Mouse (Mus musculus) right cerebral cortex, postnatal 36 days (tissue): ENCODE data around the gene Gmfg.

Experiments used
- DNase-seq, 2 experiments: peaks; one replicate each; pipeline ENCODE4 v3.0.0; 2022; ENCODE audit warnings: low spot score in 2 of 2, mixed read lengths in 1 of 2

Gmfg gene

GRCm38 (mm10) chr7:28436932-28437570, at the start of gene Gmfg:
TSS of gene Gmfg (plus strand) at chr7:28437447.
- peak; percentile 54 to 61 for DNase-seq

GRCm38 (mm10) chr7:28390331-28390730, 46.9 kb upstream of the Gmfg start:
- no peak for DNase-seq

DNA sequence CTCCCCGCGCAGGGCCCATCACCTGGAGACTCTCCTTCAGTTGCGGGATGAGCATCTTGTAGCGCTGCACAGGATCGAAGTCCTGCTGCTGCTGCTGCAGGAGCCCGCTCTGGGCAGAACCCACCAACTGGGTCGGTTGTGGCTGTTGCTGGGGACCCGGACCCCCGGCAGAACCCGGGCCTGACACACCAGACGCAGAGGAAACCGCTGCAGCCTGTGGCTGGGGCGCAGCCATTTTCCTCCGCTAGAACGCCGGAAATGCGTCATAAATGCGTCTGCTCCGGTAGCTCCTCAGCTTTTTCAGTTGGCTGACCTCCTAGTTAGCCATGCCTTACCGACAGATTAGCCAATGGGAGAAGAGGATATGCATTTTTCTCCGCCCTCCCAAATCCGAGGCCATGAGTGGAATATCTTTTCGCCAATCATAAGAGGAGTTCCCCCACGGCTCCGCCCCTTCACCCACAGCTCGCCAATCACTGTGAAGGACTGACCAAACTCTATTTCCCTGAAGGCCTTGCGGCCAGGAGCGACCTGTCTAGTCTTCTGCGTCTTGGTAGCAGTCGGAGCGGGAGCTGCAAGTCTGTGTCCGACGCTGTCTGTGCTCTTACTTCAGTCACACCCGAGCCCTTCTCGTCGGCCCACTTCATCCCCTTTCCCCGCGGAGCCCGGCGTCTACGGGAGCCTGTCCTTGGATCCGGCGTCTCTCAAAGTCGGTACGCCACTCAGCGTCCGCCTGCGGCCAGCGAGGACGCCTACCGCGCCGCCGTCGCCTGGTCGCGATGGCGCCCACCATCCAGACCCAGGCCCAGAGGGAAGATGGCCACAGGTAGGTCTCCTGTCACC, 44.6 kb upstream of the Gmfg start, which contains the start of the genes Med29 and Paf1:
Med29 (minus strand) TSS at position 280 of the 843 bp plus-strand sequence.
Paf1 (plus strand) TSS at position 523 of the 843 bp plus-strand sequence.
- peak; percentile 98 to 99 for DNase-seq

- DNase-seq: no peak
Observed at GRCm38 (mm10) chr7:28393272-28393951, 43.8 kb upstream of the Gmfg start.

DNA sequence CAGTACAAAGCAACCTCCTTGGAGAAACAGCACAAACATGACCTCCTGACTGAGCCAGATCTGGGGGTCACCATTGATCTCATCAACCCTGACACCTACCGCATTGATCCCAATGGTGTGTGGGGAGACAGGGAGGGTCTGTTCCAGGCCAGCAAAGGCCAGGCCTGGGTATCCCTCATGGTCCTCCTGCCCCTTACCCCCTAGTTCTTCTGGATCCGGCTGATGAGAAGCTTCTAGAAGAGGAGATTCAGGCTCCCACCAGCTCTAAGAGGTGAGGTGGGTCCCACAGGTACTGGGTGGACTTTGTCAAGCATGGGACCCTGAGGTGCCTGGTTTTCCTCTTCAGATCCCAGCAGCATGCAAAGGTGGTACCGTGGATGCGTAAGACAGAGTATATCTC, 41.8 kb upstream of the Gmfg start:
- no peak for DNase-seq

DNA sequence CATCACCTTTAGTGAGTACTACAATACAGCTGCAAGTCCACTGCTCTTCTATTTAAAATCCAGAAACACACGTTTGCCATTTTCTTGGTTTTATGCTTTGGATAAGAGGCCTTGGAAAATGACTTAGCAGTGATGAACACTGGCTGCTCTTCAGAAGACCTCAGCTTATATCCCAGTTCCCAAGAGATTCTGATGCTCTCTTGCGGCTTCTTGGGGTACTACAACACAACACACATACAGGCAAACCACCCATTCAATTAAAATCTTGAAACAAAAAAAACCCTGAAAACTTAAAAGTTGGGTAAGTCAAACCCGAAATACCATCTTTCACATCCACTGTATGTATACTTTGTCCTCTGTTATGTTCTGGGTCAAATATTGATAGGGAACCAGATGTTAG, 39.2 kb upstream of the Gmfg start:
- no peak for DNase-seq

GRCm38 (mm10) chr7:28398696-28399340, 38.4 kb upstream of the Gmfg start:
- no peak for DNase-seq

- DNase-seq: no peak
Observed at GRCm38 (mm10) chr7:28401030-28401429, 36.2 kb upstream of the Gmfg start.

GRCm38 (mm10) chr7:28401942-28402341, 35.3 kb upstream of the Gmfg start:
- no peak for DNase-seq

DNA sequence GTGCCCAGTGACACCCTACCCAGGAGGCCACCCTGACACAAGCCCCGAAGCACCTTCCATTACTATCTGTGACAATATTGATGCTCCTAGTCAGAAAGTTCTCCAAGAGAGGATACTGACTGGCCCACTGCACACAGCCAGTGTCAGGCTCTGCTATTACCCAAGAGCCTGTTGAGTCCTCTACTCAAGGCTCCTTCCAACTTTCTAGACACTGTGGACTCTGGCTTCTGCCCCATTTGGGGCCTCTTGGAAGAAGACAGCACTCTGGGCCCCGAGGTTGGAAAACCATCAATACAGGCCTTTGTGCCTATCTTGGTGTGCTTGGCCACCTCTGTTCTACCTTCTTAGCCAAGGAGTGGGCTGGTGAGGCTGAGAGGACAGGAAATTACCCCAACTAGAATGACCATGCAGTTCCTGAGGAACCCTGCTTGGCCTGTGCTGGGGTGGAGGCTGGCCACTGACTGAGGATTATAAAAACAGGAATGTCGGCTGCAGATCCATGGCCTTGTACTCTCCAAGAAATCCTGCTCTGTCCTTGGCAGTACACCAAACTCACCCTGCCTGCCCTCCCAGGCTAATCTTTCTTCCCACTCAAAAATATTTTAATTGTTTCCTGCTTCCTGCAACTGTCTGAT, 26.3 kb upstream of the Gmfg start:
- no peak for DNase-seq

GRCm38 (mm10) chr7:28412826-28413225, 24.4 kb upstream of the Gmfg start:
- DNase-seq: no peak

- no peak for DNase-seq
Observed at GRCm38 (mm10) chr7:28417368-28417767, 19.9 kb upstream of the Gmfg start.

- no peak for DNase-seq
Observed at GRCm38 (mm10) chr7:28418096-28418670, 19.1 kb upstream of the Gmfg start.

DNA sequence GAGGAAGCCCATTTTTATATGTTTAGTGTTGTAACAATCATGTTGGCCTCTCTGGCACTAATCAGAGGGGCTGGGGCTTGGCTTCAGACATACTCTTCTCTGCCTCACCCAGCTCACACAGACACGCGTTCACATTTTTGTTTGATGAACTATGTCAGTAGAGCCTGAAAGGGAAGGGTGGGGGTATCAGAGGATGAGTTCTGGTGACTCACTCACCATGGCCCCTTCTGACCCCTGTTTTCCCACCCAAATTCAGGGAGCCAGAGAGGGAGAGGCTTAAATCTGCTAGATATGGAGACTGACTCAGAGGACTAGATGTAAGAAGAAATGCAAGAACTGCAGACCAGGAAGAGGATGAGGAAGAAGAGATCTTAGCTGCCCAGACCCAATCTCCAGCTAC, 17.8 kb upstream of the Gmfg start:
- no peak for DNase-seq

GRCm38 (mm10) chr7:28423018-28423417, 14.2 kb upstream of the Gmfg start:
- no peak for DNase-seq

DNA sequence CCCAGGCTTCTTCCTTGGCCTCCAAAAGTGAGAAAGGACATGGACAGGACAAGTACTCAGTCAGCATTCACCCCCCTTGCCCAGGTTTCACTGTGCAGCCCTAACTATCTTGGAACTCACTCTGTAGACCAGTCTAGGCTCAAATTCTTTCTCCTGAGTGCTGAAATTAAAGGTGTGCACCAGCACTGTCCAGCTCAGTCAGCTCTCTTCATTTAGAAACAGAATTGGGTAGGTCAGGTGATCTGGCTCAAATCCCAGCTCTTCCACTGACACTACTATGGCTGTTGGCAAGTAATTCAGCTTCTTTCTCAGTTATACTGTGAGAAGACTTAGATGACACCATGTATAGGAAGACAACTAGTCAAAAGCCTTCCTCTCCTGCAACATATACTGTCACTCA, 9.5 kb upstream of the Gmfg start:
- DNase-seq: no peak

DNA sequence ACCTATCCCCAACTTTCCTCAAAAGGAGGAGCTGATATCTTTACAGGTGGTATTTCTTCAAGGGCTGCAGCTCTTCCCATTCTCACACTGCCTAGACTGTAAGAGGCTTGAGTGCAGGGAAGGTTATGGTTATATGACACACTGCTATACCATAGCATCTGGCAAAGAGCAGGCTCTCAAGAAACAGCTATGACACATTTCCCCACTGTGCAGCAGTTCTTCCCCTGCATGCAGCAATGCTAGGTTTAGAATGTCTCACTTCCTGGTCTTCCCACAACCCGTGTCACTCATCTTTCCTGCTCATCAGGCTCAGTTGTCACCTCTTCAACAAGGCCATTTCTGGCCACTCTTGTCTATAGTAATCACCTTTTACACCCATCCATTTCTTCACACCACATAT, 6.7 kb upstream of the Gmfg start:
- DNase-seq: no peak

GRCm38 (mm10) chr7:28432252-28432651, 5.0 kb upstream of the Gmfg start:
- no peak for DNase-seq

- no peak for DNase-seq
Observed at GRCm38 (mm10) chr7:28435660-28436259, 1.5 kb upstream of the Gmfg start.

DNA sequence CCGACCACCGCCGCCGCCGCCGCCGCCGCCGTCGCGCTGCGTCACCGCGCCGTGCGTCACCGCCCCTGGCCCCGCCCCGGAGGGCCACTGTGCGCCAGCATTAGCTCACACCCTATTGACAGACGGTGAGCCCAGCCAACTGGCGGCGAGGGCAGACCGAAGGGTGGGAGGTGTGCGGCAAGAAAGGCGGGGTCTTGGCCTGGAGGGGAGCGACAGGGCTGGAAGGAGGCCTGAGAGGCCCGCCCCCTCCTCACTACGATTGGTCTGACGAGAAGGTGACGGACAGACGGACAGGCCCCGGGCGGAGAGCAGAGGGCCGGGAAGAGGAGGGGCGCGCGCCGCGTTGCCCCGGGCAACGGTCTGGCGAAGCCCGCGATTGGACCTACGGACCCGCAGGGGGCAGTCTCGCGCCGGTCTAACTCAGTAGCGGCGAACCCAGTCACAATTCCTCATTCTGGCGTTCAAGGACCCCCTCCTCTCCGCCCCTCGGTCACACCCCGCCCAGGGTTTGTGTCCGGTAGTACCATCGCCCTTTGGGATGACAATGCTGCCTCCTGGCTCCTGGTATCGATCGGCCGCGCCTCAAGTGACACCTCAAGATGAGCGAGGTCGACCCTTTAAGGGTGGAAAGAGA, 859 bp upstream of the Gmfg start:
- peak; percentile 100 for DNase-seq
